Mouse (Mus musculus) thymus, postnatal 4 days (tissue): ENCODE results near the gene Kcnk5.

Source experiments
- DNase-seq: peaks from one replicate; pipeline ENCODE4 v3.0.0; 2021

Kcnk5 gene

DNA sequence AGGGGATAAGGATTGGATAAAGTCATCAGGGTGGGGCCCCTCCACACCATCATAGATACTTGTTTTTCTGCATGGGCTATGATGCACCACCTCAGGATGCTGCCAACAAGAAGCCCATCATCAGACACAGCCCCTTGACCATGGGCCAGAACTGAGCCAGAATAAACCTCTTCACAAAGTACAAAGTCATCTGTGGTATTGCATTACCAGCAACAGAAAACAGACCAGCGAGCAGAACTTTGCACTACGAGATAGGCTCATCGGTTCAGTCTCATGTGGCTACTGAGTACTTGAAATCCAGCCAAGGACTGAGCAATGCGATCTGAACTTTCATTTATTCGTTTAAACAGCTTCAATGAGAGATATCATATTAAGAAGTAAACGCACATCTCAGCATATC, 18.9 kb downstream of the Kcnk5 start:
- no peak for DNase-seq

DNA sequence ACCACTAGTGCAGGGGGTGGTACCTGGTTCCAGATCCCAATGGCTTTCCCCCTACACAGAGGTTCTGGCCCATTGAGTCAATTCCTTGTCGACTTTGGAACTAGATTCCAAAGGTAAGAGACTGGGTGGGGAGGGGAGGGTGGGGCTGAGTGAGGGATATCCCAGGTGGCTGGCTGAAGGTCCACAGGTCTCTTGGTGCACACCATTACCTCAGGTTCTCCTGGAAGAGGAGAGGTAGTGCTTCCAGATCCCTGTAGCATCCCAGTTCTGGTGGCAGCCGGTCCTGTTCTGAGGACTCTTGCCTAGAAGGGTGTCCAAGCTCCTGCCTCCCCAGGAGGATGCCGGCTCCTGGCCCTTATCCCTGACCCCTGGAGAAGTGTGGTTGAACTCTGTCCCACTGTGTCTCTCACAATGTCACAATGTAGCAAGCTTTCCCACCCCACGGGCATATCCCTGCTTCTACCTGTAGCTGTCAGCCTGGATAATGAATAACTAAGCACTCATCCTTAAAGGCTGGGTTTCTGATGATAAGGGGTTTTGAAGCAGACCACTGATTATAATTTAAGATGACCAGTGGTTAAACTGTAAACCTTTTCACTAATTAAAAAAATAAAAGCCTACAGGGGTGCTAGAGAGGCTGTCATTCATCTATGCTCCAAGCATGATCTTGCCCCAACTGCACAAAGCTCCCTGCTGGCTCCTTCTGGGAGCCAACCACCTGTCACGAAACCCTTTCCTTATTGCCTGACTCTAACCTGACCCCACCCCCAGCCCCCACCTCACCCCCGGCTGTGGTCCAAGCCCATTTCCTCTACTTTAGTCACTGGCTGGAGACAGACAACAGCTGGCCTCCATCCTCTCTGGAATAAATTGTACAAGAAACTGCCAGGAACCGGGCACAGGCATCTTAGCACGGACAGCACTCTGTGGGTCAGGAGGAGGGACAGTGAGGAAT, 22.6 kb downstream of the Kcnk5 start:
- no peak for DNase-seq

DNA sequence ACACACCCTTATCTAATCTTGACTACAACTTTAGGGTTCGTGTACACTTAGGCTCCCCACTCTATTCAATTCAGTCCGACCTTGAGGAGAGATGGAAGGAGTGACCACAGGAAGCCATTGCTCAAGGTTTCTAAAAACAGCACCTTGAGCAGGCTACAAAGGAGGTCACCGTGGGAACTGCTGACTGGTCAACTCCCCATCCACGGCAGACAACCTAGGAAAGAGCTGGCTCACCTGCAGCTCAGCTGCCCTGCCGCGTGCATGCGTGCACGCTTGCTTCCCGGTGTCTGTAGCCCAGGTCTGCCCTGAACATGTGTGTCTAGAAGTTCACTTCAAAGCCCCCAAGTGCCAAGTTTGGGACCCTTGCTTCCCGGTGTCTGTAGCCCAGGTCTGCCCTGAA, 24.0 kb downstream of the Kcnk5 start:
- DNase-seq = no peak

DNA sequence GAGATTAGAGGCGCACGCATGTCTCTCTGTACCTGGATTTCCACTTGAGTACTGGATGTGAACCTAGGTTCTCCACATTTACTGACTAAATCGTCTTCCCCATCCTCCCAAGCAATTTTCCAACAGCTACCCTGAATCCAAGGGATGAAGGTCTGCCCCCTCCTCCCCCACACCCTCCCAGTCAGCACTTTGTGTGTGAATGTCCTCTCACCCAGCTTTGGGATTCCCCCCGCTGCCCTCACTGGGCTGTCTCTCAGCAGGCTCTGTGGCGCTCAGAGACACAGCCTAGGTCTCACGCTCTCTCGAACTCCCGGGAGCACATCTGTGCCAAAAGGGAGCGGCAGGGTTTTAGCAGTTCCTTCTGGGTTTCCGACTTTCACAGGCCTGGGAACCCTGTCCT, 25.9 kb downstream of the Kcnk5 start:
- DNase-seq = no peak

DNA sequence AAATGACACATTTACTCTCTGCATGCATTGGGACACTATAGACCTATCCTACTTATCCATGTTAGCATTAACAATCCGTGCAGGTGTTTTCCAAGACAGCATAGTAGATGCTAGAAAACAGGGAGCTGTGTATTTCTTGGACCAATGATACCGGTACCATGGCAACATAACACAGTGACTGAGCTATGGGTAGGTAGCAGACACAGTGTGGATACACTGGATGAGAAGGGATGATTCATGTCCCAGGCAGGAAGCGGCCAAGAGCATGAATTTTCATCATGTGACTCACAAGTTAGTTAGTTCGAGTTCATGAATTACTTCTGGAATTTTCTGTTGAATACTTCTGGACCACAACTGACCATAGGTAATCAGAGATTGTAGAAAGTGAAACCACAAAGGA, 26.7 kb downstream of the Kcnk5 start:
- no peak for DNase-seq

DNA sequence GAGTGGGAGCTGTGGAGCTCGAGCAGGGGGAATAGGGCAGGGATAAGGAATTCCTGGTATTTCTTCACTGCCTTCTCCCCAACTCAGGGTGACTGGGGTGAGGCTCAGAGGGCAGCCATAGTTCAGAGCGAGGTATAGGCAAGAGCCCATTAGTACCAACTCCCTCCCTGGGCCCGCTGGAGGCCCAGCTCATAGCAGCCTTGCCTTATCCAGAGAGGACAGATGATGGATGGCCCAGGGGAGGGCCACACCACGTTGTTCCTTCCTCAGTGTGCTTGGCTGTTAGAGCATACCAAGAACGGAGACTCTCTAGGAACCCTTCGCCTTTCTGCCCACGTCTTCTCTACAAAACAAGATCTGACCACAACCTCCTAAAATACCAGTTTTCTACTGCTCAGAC, 27.4 kb downstream of the Kcnk5 start:
- DNase-seq = no peak

DNA sequence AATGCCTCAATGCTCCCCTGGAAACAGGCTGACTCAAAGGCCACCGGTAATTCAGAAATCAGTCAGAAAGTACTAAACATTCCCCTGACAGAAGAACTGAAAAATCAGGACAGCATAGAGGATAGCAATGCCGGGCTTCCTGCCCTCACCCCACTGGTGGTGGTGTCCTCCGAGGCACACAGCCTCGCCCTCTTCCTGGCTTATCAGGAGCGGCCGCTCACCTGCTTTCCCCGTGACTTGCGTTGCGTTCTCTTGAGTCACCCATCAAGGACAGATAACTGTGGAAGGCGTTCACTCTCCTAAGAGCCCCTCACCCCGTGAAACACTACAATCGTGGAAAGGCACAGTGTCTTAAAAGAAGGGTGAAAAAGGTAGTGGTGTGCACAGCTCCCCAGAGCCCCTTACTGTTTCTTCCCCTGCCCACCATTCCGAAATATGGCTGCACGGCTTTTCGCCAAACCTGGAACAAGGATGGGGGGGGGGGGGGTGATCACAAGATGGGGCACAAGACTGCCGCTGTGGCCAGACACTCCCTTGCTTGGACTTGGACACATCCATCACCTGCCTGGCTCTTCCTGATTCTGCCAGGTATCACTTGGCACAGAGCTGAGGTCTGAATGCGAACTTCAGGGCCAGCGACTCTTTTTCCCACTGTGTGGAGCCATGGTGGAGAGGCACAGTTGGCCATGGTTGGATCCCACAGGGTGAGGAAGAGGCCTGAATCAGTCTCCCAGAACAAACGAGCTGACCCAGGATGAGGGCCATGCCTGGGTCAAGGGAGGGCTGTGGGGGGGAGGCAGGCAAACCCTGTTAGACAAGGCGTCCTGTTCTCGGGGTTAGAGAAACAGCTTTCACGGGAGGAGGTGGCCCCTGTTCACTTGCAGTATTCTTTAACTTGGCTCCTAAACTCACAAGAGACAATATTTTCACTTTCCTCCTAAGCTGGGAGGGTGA, 32.2 kb downstream of the Kcnk5 start:
- no peak for DNase-seq

DNA sequence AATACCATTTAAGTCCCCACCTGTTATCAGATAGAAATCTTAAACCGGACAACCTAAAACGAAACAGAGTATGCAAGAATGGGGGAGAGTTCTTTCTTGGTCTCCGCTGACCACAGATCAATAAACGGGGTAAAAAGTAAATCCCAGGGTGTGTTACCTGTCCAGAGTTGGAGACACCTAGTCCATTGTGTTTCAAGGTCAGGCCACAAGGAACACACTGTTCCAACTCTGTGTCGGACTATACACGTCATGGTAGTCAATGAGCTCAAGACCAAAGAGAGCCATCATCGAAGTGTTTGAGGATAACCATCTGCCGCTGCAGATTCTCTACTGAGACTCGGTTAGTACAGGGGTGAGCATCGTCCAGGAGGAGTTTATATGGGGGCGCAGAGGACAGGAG, 33.1 kb downstream of the Kcnk5 start:
- no peak for DNase-seq

DNA sequence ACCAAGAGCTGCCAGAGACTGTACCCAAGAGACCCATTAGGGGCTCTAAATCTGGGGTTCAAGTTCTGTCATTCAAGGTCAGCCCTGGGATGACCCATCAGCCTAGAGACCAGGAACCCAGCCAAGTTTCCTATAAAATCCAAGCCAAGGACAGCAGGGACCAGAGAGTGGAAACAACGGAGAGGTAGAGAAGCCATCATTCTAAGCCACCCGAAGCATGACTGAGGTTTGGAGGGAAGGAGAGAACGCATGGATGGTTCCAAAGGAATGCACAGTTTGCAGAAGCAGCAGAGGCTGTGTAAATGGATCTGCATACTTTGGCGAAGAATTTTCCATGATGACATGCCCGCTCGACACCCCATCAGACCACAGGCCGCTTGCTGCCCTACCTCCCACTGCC, 33.8 kb downstream of the Kcnk5 start:
- DNase-seq = no peak

DNA sequence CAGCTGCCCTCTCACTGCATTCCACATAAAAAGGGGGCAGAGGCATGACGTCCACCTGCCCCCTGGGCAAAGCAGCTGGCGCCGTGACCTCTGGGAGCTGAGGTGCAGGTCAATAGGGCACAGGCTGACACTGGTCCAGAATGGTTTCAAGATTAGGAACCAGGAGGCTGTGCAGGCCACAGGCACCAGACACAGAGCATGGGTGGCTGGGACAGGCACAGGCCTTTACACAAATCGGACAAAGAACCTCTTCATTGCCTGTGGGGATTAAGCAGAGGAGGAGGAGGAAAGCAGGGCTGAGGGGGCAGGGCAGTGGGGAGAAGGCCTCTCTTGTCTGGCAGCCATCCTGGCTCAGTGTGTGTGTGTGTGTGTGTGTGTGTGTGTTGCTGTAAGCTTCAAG, 37.5 kb downstream of the Kcnk5 start:
- DNase-seq = no peak

GRCm38 (mm10) chr14:20138484-20139355, 42.9 kb downstream of the Kcnk5 start, which contains the start of gene Saysd1:
Gene Saysd1 (minus strand): TSS chr14:20138534.
- DNase-seq = no peak

- no peak for DNase-seq
Observed at GRCm38 (mm10) chr14:20134965-20135671, 46.5 kb downstream of the Kcnk5 start.

DNA sequence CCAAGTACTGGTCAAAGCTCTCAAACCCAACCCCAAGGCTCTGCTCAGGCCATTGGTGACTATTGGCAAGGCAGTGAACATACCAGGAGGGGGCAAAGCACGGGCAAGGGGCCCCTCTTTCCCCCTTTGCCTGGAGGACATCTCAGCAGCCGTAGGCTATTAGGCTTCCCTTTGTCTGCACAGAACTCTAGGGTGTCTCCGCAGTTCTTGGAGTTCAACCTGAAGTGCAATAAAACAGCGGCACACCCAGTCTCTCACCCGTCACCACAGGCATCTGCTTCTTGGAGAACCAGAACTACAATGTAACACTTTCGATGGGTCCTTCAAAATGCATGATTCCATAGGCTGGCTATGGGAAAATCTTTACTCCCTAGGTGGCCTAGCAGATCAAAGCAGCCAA, 53.4 kb downstream of the Kcnk5 start:
- no peak for DNase-seq

GRCm38 (mm10) chr14:20127406-20128087, 54.1 kb downstream of the Kcnk5 start:
- DNase-seq = no peak

GRCm38 (mm10) chr14:20120868-20121267, 60.7 kb downstream of the Kcnk5 start:
- peak; percentile 85 for DNase-seq

DNA sequence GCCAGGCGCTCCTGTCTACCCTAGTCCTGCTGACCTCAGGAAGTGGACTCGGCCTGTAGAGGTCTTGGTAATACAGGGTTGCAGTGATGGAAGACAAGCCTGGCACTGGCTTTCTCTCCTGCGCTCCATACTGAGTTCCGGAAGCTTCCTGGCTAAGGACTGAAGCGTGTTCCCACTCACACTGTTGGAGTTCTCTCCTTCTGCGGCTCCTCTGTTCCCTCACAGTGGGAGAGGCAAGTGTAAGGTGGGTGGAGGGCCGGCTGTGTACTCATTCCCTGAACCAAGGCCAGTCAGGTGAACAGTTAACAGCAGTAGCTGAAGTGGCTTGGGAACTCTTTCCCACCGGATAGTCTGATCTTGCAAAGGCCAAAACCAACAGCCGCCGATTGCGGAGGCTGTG, 61.6 kb downstream of the Kcnk5 start:
- DNase-seq = no peak

DNA sequence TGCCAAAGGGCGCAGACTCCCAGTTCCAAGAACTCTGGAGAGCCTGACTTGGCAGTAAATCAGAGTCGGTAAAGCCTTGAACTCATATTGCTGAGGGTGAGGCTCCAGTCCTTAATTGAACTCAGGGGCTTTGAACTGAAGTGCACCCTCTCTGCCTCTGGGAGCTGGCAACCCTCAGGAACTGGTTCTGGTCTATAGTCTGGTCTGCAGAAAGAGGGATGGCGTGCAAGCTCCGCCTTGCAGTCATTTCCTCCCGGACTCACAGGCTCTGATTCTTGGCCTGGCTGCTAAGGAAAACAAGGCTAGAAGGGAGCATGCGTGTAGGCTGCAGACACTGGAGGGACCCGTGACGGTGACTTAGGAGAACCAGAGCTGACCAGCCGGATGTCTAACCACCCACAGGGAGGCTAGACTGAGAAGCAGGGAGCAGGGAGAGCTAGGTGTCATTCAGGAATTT, 65.4 kb downstream of the Kcnk5 start:
- DNase-seq = no peak

DNA sequence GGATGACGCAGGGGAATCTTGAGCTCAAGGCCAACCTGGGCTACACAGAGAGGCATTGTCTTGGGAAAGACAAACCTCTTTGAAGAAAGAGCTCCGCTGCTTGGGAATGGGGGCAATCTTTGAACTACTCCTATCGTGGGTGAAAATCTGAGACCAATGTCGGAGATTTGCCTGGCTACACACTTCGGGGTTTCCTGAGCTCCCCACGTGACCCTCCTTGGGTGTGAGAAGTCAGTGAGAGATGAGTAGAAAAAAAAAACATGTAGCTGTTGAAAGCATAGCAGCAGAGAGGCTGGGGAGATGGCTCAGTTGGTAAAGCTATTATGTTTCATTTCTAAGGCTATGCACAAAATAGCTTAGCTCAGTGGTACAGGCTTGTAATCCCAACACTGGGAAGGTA, 66.7 kb downstream of the Kcnk5 start:
- DNase-seq = peak; percentile 26

- peak; percentile 95 for DNase-seq
Observed at GRCm38 (mm10) chr14:20113964-20114363, 67.6 kb downstream of the Kcnk5 start.

- no peak for DNase-seq
Observed at GRCm38 (mm10) chr14:20113189-20113961, 68.2 kb downstream of the Kcnk5 start.
